Mouse (Mus musculus) intestine, embryonic 14.5 days (tissue): ENCODE data around the gene Gfy. TPM values are rescaled to one million over a fixed set of nuclear protein-coding genes. Genes with fewer than 3 reads are reported as not detected.

ENCODE experiments used
- ATAC-seq: fragments of 200-750 bp; cut with Nextera tagmentation; replicated peaks from 2 replicates; pipeline ENCODE4 v1.8.0; 2017; ENCODE audit warnings: low read depth, moderate number of reproducible peaks, moderate TSS enrichment, moderate library complexity; ENCODE audit not compliant: low FRiP score, low TSS enrichment
- DNase-seq: peaks from one replicate; pipeline ENCODE4 v3.0.0-alpha.2; 2018; ENCODE audit warnings: low spot score
- H3K27ac ChIP-seq: fragments of 300-500 bp; sonication (generic); 2 replicates; pipeline ENCODE4 v1.5.1; 2014; ENCODE audit warnings: low read depth, mild to moderate bottlenecking, control low read depth
- H3K27me3 ChIP-seq: fragments of 300-500 bp; sonication (generic); replicated peaks from 2 replicates; pipeline ENCODE4 v1.6.1; 2014; ENCODE audit warnings: low read length, control low read depth; ENCODE audit not compliant: control insufficient read depth, insufficient read depth
- H3K36me3 ChIP-seq: fragments of 300-500 bp; sonication (generic); 2 replicates; pipeline ENCODE4 v1.6.1; 2014; ENCODE audit warnings: low read length, control low read depth; ENCODE audit not compliant: control insufficient read depth, insufficient read depth
- H3K4me1 ChIP-seq: fragments of 300-500 bp; sonication (generic); replicated peaks from 2 replicates; pipeline ENCODE4 v1.6.1; 2014; ENCODE audit warnings: low read length, control low read depth, mixed read lengths; ENCODE audit not compliant: control insufficient read depth, insufficient read depth
- H3K4me2 ChIP-seq: fragments of 300-500 bp; sonication (generic); 2 replicates; pipeline ENCODE4 v1.6.1; 2014; ENCODE audit warnings: low read length
- H3K4me3 ChIP-seq: fragments of 300-500 bp; sonication (generic); 2 replicates; pipeline ENCODE4 v1.5.1; 2014; ENCODE audit warnings: low read depth, low read length, control low read depth, mixed read lengths
- H3K9ac ChIP-seq: fragments of 300-500 bp; sonication (generic); 2 replicates; pipeline ENCODE4 v1.6.1; 2014; ENCODE audit warnings: mild to moderate bottlenecking, low read length
- H3K9me3 ChIP-seq: fragments of 300-500 bp; sonication (generic); 2 replicates; pipeline ENCODE4 v1.6.1; 2016; ENCODE audit warnings: low read length, control low read depth; ENCODE audit not compliant: control insufficient read depth
- WGBS: fragments of 180-500 bp; shearing (Covaris S2); extraction: QIAGEN DNeasy Blood & Tissue Kit; methylation state at CpG from one replicate; pipeline ENCODE4 v1.1.7; 2014; 5-methylcytosine and 5-hydroxymethylcytosine counted together
- polyA plus RNA-seq: library from polyadenylated mRNA; unstranded; fragments of >200 nt; fragmentation: Nextera tagmentation; extraction: Ambion mirVana; gene quantifications from 2 replicates; pipeline ENCODE4 v1.2.1, GENCODE M21; 2014

Gene Gfy
- polyA plus RNA-seq, 1 experiment from 2014 or later: not detected

DNA sequence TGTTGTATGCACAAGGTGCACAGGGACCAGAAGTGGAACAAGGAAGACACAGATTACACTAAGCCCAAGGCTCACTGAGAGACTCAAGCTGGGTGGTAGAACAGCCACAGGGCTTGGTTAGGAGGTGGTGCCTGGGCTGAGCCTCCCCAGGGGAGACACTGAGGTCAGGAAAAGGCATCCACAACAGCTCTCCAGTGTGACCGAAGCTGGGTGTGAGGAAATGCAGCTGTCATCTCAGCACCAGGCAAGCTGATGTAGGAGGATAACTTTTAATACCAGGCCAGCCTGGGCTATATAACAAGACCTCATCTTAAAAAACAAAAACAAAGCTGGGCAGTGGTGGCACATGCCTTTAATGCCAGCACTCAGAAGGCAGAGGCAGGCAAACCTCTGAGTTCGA lies 11.8 kb upstream of the Gfy start:
- no peak overlapping the region for H3K4me3 ChIP-seq
- no peak overlapping the region for H3K27ac ChIP-seq
- peaks cover 33% of the 10 kb centered on the region for H3K27me3 ChIP-seq
- no peaks in the 10 kb centered on the region for H3K9me3 ChIP-seq
- ATAC-seq (no peak), DNase-seq (no peak)
- no peaks in the 10 kb centered on the region for H3K4me1 ChIP-seq
- WGBS: 60% methylated on average over 2 of the region's 2 CpGs
- no peak overlapping the region for H3K9ac ChIP-seq
- H3K4me2 ChIP-seq: no peak overlapping the region
- H3K36me3 ChIP-seq: no peaks in the 10 kb centered on the region

DNA sequence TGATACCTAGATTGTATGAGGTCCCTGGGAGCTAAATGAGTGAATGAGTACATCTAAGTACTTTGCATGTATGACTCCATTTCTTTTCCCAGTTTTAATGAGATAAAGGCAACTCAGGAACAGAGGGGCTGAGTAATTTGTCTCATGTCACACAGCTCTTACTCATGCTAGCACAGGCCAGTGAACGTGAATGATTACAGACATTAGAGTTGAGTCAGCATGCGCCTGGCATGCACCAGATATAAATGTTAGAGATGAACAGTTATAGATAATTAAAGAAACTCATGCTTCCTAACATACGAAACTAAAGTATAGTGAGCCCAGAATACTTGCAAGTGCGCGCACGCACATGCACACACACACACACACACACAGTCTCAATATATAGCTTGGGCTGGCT lies 10.8 kb upstream of the Gfy start:
- ATAC-seq (no peak), DNase-seq (no peak)
- H3K36me3 ChIP-seq: no peaks in the 10 kb centered on the region
- H3K9ac ChIP-seq: no peak overlapping the region
- H3K4me3 ChIP-seq: no peak overlapping the region
- no peaks in the 10 kb centered on the region for H3K9me3 ChIP-seq
- no peaks in the 10 kb centered on the region for H3K4me1 ChIP-seq
- H3K27me3 ChIP-seq: peaks cover 42% of the 10 kb centered on the region
- H3K27ac ChIP-seq: no peak overlapping the region
- no peak overlapping the region for H3K4me2 ChIP-seq
- 88% methylated on average over 6 of the region's 6 CpGs for WGBS

- Histone ChIP-seq H3K27ac (no peak overlapping the region), H3K9me3 (no peaks in the 10 kb centered on the region), H3K27me3 (peaks cover 48% of the 10 kb centered on the region), H3K4me2 (no peak overlapping the region), H3K4me3 (no peak overlapping the region), H3K36me3 (no peaks in the 10 kb centered on the region), H3K9ac (no peak overlapping the region), H3K4me1 (no peaks in the 10 kb centered on the region)
- DNase-seq (no peak), ATAC-seq (no peak)
- WGBS: 50% methylated on average over 16 of the region's 16 CpGs
Measured at GRCm38 (mm10) chr7:45189600-45189999, 10.2 kb upstream of the Gfy start.

GRCm38 (mm10) chr7:45185921-45186320 lies 6.6 kb upstream of the Gfy start:
- H3K4me3 ChIP-seq: no peak overlapping the region
- no peaks in the 10 kb centered on the region for H3K9me3 ChIP-seq
- no peak overlapping the region for H3K27ac ChIP-seq
- ATAC-seq (no peak), DNase-seq (no peak)
- peaks cover 85% of the 10 kb centered on the region for H3K27me3 ChIP-seq
- no peak overlapping the region for H3K4me2 ChIP-seq
- H3K4me1 ChIP-seq: peaks cover 4% of the 10 kb centered on the region; the same call in 1 of the 2 replicates
- WGBS: 68% methylated on average over 7 of the region's 7 CpGs
- no peaks in the 10 kb centered on the region for H3K36me3 ChIP-seq
- H3K9ac ChIP-seq: no peak overlapping the region

DNA sequence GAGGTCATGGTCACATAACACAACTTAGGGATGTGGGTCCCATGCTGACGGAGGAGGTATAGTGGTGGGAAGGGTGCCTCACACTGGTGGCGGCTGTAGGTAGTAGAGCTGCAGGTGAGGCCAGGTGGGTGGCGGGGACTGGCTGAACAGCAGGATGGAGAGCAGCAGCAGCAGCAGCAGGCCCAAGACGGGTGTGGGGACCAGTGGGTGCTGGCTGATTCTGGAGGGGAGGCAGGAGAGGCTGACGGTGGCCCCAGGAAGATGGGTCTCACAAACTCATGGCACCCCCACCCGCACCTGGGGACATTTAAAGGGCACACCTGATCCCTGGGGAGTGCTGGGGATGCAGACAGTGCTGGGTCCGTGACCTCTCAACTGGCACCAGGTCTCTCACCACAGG lies 4.3 kb upstream of the Gfy start:
- H3K36me3 ChIP-seq: no peaks in the 10 kb centered on the region
- WGBS: 64% methylated on average over 7 of the region's 7 CpGs
- no peak overlapping the region for H3K4me2 ChIP-seq
- no peak overlapping the region for H3K9ac ChIP-seq
- H3K27me3 ChIP-seq: peaks cover 94% of the 10 kb centered on the region
- H3K27ac ChIP-seq: no peak overlapping the region
- H3K4me1 ChIP-seq: peaks cover 4% of the 10 kb centered on the region; the same call in 1 of the 2 replicates
- H3K4me3 ChIP-seq: no peak overlapping the region
- no peaks in the 10 kb centered on the region for H3K9me3 ChIP-seq
- ATAC-seq (no peak), DNase-seq (no peak)

DNA sequence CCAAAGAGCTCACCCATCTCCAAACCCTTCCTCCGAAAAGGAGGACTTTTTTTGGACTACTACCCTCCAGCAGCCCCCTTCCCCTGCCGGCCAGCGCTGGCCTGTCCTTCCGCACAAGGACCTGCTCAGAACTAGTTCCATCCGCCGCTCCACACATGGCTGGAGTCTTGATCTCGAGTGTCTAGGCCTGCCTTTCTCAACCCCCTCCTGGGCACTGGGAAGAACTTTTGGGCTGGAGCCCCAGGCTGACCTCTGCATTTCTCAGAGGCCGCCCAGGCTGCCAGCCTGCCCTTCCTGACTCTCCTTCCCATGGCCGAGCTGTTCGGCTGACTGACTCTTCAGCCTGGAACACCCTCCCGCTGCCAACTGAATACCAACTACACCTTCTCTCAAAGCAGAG lies 3.2 kb upstream of the Gfy start:
- Histone ChIP-seq H3K27me3 (peaks cover 97% of the 10 kb centered on the region), H3K9ac (0 out of 2 replicates have a peak overlapping the region, but pooled peaks have one; percentile 21), H3K27ac (no peak overlapping the region), H3K4me3 (peak overlapping the region; percentile 28), H3K36me3 (no peaks in the 10 kb centered on the region), H3K9me3 (no peaks in the 10 kb centered on the region), H3K4me1 (peaks cover 4% of the 10 kb centered on the region; the same call in 1 of the 2 replicates), H3K4me2 (peak overlapping the region; percentile 56)
- WGBS: 17% methylated on average over 11 of the region's 11 CpGs
- ATAC-seq: peak; percentile 17; the same call in 1 of the 2 replicates
- DNase-seq: no peak

DNA sequence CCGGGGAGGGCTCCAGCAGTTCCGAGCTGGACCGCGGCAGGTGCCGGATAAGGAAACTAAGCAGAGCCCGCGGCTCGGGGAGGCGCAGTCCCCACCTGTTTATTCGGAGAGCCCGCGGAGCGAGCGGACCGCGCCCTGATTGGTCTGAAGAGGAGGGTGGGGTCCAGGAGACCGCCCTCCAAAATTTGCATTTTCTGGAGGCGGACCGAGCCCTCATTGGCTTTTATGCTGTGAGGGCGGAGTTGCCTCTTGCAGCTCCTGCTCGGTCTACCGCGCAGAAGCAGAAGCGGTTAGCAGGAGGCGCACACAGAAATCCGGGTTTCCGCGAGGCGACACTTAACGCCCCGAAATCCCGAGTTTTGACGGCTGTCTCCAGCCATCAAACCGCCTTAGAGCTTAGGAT lies 2.8 kb upstream of the Gfy start:
- no peaks in the 10 kb centered on the region for H3K36me3 ChIP-seq
- H3K9me3 ChIP-seq: no peaks in the 10 kb centered on the region
- ATAC-seq (peak; percentile 85), DNase-seq (peak; percentile 90)
- H3K9ac ChIP-seq: 0 out of 2 replicates have a peak overlapping the region, but pooled peaks have one; percentile 21
- H3K27ac ChIP-seq: no peak overlapping the region
- under 1% methylated on average over 34 of the region's 34 CpGs for WGBS
- H3K4me2 ChIP-seq: peak overlapping the region; percentile 56
- peaks cover 4% of the 10 kb centered on the region; the same call in 1 of the 2 replicates for H3K4me1 ChIP-seq
- peak overlapping the region; percentile 28 for H3K4me3 ChIP-seq
- H3K27me3 ChIP-seq: peaks cover 100% of the 10 kb centered on the region

DNA sequence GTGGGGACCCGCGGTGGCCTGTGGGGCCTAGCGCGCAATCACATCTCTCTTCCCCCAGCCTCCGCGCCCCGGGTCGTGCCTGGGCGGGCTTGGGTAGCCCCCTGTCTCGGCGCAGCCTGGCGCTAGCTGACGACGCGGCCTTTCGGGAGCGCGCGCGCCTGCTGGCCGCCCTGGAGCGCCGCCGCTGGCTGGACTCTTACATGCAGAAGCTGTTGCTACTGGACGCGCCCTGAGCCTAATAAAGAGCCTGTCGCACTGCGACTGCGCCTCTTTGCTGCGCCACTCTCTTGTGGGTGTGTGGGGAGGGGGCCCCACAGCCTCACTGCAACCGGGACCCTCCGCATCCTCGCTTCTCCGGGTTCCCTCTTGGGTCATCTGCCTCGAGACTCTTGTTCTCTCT lies 2.2 kb upstream of the Gfy start:
- Histone ChIP-seq H3K4me1 (peaks cover 4% of the 10 kb centered on the region; the same call in 1 of the 2 replicates), H3K27ac (no peak overlapping the region), H3K9me3 (no peaks in the 10 kb centered on the region), H3K4me3 (no peak overlapping the region), H3K27me3 (peaks cover 100% of the 10 kb centered on the region), H3K9ac (no peak overlapping the region), H3K4me2 (no peak overlapping the region), H3K36me3 (no peaks in the 10 kb centered on the region)
- WGBS: 7% methylated on average over 35 of the region's 35 CpGs
- ATAC-seq (no peak), DNase-seq (no peak)

DNA sequence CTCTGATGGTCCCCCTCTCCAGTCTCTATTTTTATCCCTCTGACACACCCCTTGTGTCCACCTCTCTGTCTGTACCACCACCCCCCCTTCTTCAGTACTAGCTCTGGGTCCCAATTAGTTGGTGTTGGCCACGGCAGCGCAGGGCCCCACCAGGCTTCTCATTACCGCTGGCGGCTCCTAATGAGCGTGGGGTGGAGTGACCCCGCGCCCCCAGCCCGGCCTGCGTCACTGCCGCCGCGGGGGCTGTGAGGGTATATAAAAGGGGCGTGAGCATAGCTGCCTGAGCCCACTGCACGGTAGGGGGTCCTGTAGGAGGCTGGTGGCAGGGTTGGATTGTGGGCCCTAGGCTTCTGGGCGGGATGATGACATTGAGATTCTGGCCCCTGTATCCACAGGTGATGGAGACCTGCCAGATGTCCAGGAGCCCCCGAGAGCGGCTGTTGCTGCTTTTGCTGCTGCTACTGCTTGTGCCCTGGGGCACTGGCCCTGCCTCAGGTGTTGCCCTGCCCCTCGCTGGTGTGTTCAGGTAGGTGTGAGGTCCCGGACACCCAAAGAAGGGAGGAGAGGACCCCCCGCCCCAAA lies 1.6 kb upstream of the Gfy start, which contains the start of gene Pth2:
Gene Pth2 (plus strand): TSS at position 100 of the 582 bp plus-strand sequence.
- ATAC-seq (no peak), DNase-seq (no peak)
- Histone ChIP-seq H3K4me2 (peak within 1 kb of the TSS; percentile 56; the same call in 1 of the 2 replicates), H3K4me1 (peaks cover 9% of the 10 kb centered on the region), H3K4me3 (no peak within 1 kb of the TSS), H3K27me3 (peaks cover 100% of the 10 kb centered on the region), H3K9ac (no peak within 1 kb of the TSS), H3K27ac (no peak within 1 kb of the TSS), H3K9me3 (no peaks in the 10 kb centered on the region), H3K36me3 (no peaks in the 10 kb centered on the region)
- WGBS: 26% methylated on average over 20 of the region's 20 CpGs
